Mouse (Mus musculus): Measurements from ENCODE around the gene Zfhx3. TPM values are rescaled to one million over a fixed set of nuclear protein-coding genes. Genes with fewer than 3 reads are reported as not detected.

Zfhx3 gene
- total RNA-seq, 1 experiment from 2014 or later: 2.1 TPM

DNA sequence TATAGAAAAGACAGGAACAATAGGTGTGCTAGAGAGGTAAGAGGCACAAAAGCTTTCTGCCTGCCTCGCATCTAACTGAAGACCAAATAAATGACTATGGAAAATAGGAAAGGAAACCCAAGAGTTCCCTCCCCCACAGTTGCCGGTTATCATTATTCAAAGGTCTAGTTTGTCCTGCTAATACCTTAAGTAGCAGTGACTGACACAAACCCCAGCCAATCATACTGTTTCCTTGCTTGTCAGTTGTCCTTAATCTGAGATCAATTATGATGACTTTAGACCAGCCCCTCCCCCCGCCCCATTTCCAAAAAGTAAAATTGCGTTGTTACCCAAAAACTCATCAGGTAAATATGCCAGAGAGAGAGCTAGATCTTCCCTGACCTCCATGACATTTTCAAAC lies 240.9 kb downstream of the Zfhx3 start:
- no peak for ATAC-seq (replicated peaks in 1 of 2; ENCODE audit: insufficient read depth in 1 of 2, low FRiP score in 2 of 2, low TSS enrichment in 1 of 2, low read depth in 1 of 2, poor library complexity in 2 of 2, severe bottlenecking in 2 of 2)

DNA sequence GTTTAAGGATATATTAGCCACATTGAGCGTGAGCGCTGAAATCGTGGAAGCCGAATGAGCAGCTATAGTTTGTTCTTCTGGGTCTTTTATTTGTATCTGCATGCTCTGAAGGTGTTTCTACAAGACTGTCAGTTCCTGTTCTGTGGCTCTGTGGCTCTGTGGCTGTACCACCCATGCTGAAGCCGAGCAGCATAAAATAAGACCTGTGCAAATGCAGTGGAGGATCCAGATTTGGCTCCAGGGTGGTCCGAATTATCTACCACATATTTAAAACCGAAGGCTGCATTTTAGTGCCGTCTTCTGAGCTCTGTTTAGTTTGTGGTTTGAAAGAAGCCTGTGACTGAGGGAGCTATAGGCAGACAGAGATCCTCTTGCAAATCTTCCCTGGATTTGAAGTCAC lies 241.5 kb downstream of the Zfhx3 start:
- ATAC-seq (replicated peaks in 1 of 2; ENCODE audit: insufficient read depth in 1 of 2, low FRiP score in 2 of 2, low TSS enrichment in 1 of 2, low read depth in 1 of 2, poor library complexity in 2 of 2, severe bottlenecking in 2 of 2): no peak

DNA sequence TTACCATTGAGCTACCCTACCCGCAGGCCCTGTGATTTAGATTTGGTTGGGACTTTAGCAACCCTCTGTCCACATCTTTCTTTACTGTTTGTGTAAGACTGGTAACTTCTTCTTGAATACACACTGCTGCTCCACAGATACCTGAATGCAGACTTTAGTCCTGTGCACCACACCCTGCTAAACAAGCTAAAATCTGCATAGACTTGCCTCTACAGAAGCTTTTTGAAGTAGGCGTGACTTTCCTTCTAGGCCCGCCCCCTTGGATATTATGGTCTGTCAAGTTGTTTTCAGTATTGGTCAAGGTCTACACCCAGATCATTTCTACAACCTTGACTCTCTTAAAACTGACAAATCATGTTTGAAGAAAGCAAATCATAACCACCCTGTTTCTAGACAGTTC lies 243.8 kb downstream of the Zfhx3 start:
- ATAC-seq (replicated peaks in 1 of 2; ENCODE audit: insufficient read depth in 1 of 2, low FRiP score in 2 of 2, low TSS enrichment in 1 of 2, low read depth in 1 of 2, poor library complexity in 2 of 2, severe bottlenecking in 2 of 2): no peak

DNA sequence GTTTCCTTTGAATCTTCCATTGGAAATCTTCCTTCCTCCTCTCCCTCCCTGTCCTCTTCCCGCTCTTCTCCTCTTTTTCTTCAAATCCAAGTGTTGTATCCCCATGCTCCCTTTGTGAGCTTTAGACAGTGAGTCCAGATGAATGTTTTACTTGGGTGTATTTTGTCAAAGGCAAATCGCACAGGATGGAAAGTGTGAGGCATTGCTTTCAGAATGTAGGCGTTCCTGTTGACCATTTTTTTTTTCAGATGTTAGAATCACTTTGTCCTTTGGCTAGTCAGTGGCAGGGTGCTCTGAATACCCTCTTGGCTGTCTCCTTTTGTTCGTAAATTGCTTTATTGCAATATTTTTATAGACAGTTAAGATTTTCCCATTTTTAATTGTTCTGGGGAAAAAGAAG lies 245.6 kb downstream of the Zfhx3 start:
- ATAC-seq (replicated peaks in 1 of 2; ENCODE audit: insufficient read depth in 1 of 2, low FRiP score in 2 of 2, low TSS enrichment in 1 of 2, low read depth in 1 of 2, poor library complexity in 2 of 2, severe bottlenecking in 2 of 2): no peak

DNA sequence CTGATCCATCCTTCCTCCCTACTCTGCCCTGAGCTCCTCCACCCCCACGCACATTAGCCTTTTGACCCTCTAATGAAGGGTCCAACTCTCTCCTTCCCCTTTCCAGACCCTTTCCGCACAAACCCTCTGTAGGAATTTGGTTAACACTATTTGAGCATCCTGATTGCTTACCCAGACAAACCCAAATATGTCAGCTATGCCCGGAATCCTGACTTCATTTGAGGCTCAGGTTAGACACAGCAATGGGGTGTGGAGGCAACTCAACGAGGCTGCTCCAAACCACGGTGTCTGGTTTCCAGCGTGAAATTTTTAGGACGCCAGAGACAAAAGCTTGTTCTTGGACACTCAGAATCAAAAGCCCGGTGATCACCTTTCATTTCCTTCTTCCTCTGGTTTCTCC lies 252.1 kb downstream of the Zfhx3 start:
- ATAC-seq (replicated peaks in 1 of 2; ENCODE audit: insufficient read depth in 1 of 2, low FRiP score in 2 of 2, low TSS enrichment in 1 of 2, low read depth in 1 of 2, poor library complexity in 2 of 2, severe bottlenecking in 2 of 2): no peak

DNA sequence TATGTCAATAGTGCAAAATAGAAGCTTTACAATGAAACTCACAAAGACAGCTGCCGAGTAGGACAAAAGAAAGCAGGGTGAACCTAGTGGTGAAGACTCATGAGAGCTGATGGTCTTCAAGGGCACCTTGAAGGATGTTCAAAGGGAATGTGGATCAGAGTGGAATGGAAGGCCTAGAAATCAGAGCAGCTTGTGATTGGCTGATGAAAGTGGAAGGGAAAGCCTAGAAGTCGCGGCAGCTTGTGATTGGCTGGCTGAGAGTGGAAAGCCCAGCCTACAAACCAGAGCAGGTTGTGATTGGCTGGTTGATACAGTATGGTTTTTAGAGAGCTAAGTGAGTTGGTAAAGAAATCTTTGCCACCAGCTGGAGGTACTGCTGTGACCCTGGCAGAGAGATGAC lies 272.6 kb downstream of the Zfhx3 start:
- no peak for ATAC-seq (replicated peaks in 1 of 2; ENCODE audit: insufficient read depth in 1 of 2, low FRiP score in 2 of 2, low TSS enrichment in 1 of 2, low read depth in 1 of 2, poor library complexity in 2 of 2, severe bottlenecking in 2 of 2)

DNA sequence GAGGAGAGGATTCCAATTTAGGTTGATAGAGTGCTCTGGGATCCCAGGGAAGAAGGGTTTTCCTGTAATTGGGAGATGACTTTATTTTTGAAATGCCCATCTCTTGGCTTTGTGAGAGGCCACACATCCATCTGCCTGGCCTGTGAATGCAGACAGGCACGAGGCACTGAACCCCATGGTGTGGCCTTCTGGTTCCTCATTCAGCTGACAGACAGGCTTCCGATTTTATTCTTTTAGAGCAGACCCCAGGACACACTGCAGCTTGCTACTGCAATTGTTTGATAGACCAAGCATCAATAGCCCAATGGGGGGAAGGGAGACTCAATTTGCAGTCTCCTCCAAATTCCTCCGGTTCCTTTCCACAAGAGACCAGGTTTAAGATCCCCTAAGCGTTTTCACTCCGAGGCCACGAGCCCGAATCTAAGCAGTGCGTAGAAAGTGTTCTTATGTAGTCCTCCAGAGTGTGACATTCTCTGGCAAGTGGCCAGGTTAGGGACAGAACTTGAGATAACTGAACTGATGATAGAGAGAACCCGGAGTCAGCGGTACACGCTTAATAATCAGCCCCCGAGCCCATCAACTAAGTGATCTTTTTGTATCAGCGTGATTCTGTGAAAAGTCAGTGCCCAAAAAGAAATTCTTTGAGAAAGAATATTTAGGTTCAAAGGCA lies 275.9 kb downstream of the Zfhx3 start:
- no peak for ATAC-seq (replicated peaks in 1 of 2; ENCODE audit: insufficient read depth in 1 of 2, low FRiP score in 2 of 2, low TSS enrichment in 1 of 2, low read depth in 1 of 2, poor library complexity in 2 of 2, severe bottlenecking in 2 of 2)

DNA sequence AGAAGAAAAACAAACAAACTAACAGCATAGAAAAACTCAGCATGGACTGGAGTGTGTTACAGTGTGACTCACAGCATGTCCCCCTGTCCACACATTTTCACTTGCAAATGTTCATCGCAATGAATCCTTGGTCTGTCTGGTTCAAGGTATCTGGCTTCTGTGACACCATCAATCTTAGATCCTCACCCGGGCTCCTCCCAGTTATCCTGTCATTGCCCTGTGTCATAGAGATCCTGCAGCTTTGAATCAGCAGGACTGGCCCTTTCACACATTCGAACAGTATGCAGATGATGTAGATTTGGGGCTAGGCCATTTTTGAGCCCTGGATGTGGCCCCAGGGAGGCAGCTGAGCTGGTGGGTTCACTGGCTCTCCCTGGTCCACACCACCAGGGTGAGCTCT lies 278.1 kb downstream of the Zfhx3 start:
- no peak for ATAC-seq (replicated peaks in 1 of 2; ENCODE audit: insufficient read depth in 1 of 2, low FRiP score in 2 of 2, low TSS enrichment in 1 of 2, low read depth in 1 of 2, poor library complexity in 2 of 2, severe bottlenecking in 2 of 2)

DNA sequence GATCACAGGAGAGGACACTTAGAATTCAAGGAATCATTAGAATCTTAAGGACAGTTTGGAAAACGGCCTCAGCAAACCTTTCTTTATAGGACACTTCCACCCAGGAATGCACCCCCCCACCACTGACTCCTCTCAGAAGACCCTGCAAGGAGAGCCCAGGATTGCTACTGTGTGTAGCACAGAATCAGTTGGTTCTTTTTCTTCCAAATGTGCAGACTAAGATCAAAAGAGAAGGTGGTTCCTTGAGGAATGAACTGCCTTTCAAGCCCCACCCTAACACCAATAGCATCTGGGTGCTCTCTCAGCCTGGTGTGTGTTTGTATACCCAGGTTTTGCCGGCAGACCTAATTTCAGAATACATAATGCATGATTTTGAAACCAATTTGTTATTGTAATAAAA lies 279.6 kb downstream of the Zfhx3 start:
- no peak for ATAC-seq (replicated peaks in 1 of 2; ENCODE audit: insufficient read depth in 1 of 2, low FRiP score in 2 of 2, low TSS enrichment in 1 of 2, low read depth in 1 of 2, poor library complexity in 2 of 2, severe bottlenecking in 2 of 2)

DNA sequence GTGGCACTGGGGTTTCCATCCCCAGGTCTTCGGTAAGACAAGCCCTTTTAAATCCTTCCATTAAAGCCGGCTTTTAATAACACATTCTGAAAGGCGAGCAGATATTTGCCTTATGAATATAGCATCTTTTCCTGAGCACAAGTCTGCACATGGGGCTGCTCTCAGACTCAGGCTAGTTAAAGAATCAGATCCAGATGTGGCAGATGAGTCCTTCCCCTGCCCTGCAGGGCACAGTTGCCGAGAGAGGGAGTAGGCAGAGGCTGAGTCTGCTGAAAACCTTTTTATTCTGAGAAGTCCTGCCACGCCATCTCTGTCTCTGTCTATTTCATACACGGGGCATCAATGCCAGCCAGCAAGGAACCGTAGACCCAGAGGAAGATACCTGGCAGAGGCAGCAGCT lies 289.9 kb downstream of the Zfhx3 start:
- ATAC-seq (replicated peaks in 1 of 2; ENCODE audit: insufficient read depth in 1 of 2, low FRiP score in 2 of 2, low TSS enrichment in 1 of 2, low read depth in 1 of 2, poor library complexity in 2 of 2, severe bottlenecking in 2 of 2): no peak

DNA sequence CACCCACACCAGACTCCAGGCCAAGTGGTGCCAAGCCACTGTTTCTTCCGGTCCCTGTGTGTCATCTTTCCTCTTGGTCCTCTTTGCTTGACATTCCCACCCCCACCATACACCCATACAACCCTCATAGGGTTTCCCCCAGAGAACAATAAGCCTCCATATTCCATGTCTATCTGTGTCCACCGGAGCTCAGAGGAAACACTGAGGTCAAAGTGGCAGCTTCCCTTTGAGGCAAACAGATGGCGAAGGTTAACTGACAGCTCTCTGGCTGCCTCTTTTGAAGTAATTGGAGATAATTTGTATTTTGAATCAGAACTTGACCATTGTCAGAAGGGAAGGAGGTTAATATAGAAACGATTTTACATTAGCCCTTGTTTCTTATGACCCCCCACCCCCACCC lies 292.0 kb downstream of the Zfhx3 start:
- no peak for ATAC-seq (replicated peaks in 1 of 2; ENCODE audit: insufficient read depth in 1 of 2, low FRiP score in 2 of 2, low TSS enrichment in 1 of 2, low read depth in 1 of 2, poor library complexity in 2 of 2, severe bottlenecking in 2 of 2)

DNA sequence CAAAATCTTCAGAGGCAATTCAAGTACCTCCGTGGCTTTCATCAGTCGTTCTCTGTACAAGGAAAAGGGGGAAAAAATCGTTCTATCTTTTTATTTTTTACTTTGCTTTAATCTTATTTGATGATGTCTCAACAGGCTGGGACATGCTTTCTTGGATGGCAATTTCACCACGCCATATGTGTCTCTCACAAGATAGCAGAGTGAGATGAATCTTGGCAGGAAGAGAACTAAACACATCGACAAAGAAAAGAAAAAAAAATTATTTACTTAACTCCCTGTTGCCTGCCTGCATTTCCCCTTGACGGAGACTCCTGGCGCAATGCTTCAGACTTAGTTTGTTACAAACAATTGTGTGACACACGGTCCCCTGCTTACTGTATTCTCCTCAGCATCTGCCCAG lies 294.3 kb downstream of the Zfhx3 start:
- no peak for ATAC-seq (replicated peaks in 1 of 2; ENCODE audit: insufficient read depth in 1 of 2, low FRiP score in 2 of 2, low TSS enrichment in 1 of 2, low read depth in 1 of 2, poor library complexity in 2 of 2, severe bottlenecking in 2 of 2)

DNA sequence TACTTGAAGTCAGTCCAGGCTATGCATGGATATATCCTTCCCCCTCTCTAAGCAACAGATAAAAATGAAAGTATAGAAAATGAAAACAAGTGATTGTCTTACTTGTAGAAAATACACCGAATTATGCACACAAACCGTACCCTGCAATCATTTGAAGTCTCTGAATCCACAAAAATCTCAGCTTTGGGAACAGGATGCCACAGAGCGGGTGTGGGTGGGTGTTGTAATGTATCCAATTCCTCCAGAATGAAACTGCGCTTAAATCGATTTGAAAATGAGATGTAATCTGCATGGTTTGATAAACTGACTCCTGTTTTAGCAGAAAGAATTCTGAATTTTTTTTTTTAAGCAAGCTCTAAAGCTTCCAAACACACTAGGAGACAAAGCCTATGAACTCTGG lies 297.1 kb downstream of the Zfhx3 start:
- ATAC-seq (replicated peaks in 1 of 2; ENCODE audit: insufficient read depth in 1 of 2, low FRiP score in 2 of 2, low TSS enrichment in 1 of 2, low read depth in 1 of 2, poor library complexity in 2 of 2, severe bottlenecking in 2 of 2): no peak

DNA sequence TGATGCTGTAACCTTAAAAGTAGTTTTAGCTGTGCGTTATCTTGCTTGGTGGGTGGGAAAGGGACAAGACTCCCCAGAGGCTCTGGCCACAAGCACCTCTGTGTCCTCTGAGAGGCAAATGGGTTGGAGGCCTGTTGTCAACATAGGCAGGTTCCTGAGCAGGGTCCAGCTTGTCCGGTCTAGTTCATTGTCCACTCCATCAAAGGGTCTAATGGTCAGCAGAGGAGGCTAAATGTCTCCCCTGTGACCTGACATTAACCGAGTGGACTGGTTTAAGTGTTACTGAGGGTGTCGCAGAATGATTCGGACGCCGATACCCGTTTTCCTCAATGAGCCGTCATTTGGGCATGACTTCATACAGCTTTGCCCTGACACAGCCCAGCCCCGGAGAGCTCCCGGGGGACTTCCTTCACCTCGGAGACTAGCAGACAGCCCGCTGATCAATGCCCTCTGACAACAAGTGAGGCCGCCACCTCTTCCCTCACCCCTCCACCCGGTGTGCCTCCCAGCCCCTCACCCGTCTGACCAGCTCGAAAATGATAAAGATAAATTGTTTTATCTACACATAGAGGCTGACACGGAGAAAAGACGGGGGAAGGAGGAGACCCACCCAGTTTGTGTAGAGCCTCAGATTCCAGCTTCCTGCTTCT lies 298.7 kb downstream of the Zfhx3 start:
- ATAC-seq (replicated peaks in 1 of 2; ENCODE audit: insufficient read depth in 1 of 2, low FRiP score in 2 of 2, low TSS enrichment in 1 of 2, low read depth in 1 of 2, poor library complexity in 2 of 2, severe bottlenecking in 2 of 2): no peak

DNA sequence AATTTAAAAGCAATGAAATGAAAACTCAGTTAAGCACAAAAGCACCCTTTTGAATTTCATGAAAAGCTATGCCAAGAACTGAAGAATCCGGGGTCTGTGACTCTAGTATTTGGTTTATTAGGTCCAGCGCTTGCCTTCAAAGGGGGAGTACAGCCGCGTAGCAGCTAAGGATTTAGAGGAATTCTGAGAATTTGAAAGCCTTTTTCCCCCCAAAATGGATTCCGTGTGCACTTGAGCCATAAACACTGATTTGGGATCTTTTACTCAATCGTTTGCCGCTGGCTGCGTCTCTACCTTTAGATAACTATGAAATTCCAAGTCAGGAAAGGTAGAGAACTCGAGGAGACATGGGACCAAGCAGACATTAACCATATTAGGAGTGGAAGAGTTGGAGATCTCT lies 300.8 kb downstream of the Zfhx3 start:
- ATAC-seq (replicated peaks in 1 of 2; ENCODE audit: insufficient read depth in 1 of 2, low FRiP score in 2 of 2, low TSS enrichment in 1 of 2, low read depth in 1 of 2, poor library complexity in 2 of 2, severe bottlenecking in 2 of 2): no peak

DNA sequence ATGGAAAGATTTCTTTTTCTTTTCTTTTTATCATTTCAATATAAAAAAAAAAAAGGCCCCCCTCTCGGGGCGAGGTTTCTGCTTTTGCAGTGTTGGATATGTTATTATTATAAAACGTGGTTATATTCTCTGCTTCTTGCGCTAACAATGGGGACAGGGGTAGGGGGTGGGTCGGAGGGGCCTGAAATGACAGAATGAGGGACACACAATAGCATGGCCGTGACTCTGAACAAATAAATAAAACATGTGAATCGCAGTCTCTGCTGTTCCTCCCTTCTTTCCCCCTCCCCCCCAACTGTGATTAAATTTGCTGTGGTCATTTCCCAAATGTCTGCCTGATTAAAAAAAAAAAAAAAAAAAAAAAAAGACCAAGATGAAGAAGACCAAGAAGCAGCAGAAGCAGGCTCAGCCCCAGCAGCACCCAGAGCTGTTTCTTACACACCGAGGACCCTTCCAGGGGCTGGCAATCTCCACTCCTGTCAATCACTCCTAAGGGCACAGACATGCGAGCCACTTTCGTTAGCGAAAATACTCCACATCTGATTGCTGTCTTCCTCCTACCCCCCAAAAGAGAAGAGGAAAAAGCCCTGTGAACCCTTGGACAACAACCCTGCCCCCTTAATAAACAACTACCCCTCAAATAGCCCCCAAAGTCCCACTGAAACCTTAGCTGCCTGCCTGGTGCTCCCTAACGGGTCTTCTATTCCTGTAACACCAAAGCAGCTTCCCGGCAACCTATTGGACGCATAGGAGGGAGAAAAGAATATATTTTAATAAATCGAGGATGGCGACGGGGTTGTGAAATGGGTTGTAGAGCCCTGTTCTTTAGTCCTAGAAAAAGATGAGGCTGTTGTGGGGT lies 302.4 kb downstream of the Zfhx3 start:
- ATAC-seq (replicated peaks in 1 of 2; ENCODE audit: insufficient read depth in 1 of 2, low FRiP score in 2 of 2, low TSS enrichment in 1 of 2, low read depth in 1 of 2, poor library complexity in 2 of 2, severe bottlenecking in 2 of 2): no peak

DNA sequence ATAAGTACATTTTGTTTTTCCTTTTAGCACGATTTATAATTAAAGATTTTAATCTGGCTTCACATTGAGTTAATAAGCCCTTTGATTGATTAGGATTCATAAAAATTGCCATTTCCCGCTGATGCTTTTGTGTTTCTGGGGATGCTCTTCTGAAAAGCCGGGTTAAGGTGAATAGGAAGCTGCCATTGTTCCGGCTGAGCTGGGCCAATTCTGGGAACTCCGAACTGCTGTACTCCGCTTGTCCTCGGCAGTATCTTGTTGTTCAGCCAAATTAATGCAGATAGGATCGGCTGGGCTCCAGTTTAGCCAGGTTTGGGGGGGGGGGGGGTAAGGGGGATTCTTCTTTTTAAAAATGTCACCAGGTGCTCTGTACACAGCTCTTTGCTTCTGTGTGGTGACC lies 303.1 kb downstream of the Zfhx3 start:
- no peak for ATAC-seq (replicated peaks in 1 of 2; ENCODE audit: insufficient read depth in 1 of 2, low FRiP score in 2 of 2, low TSS enrichment in 1 of 2, low read depth in 1 of 2, poor library complexity in 2 of 2, severe bottlenecking in 2 of 2)
